ENCODE assay signal across 23 mouse cellular contexts in the genomic region with DNA sequence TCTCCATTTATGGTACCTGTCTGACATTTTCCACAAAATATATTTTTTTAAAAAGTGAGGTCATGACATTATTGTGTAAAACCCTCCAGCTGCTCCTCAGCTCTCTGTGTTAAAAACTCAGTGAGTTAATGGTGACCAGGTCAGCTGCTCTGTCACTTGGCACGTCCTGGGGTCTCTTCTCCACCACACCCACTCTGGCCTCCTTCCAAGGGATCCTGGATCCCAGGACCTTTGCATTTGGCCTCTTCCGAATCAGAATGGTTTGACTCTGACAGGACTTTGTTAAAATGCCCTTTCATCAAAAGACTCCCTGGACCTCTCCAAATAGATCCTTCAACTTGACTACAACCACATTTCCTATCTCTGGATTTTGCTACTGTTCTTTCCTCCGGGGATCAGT. TPM values are rescaled to one million over a fixed set of nuclear protein-coding genes. Genes with fewer than 3 reads are reported as not detected.
DNase-seq lines count a peak whose midpoint lies in the region; ATAC-seq and TF ChIP-seq lines count a peak whose summit lies in the region.
"Had no signal": no experiment of that assay in that cellular context is flagged by ENCODE, and none has a peak within 500 bp of the region (broad histone marks: within the 10 kb centered on the region; RNA-seq: fewer than 3 reads in every experiment).

No protein-coding gene starts in this region.

- no peak for TF ChIP-seq CTCF in layer of hippocampus, adult 2 months (conservative IDR thresholded peaks at IDR 0.05)
- no peak for TF ChIP-seq CTCF in olfactory bulb, adult 2 months (IDR thresholded peaks at IDR 0.05; ENCODE audit: insufficient read depth, low read depth, low read length)

- 74% methylated on average over 3 of the region's 3 CpGs for WGBS in midbrain, embryonic 16.5 days
- 72% methylated on average over 3 of the region's 3 CpGs for WGBS in midbrain, embryonic 15.5 days
- WGBS in olfactory bulb, adult 2 months, result 55% methylated on average over 3 of the region's 3 CpGs

- no peak overlapping the region; the same call in 1 of the 2 replicates for H3K4me3 ChIP-seq in layer of hippocampus, adult 2 months
- no peak overlapping the region for H3K4me3 ChIP-seq in midbrain, embryonic 16.5 days (ENCODE audit: low read depth, low read length)
- no peak overlapping the region for H3K4me3 ChIP-seq in midbrain, embryonic 15.5 days
- no peak overlapping the region for H3K4me3 ChIP-seq in olfactory bulb, adult 2 months (ENCODE audit: insufficient read depth, low read depth, low read length)

- H3K4me1 ChIP-seq in midbrain, embryonic 16.5 days (ENCODE audit: control insufficient read depth, insufficient read depth, low read length), result peaks cover 21% of the 10 kb centered on the region
- H3K4me1 ChIP-seq in midbrain, embryonic 15.5 days, result peaks cover 19% of the 10 kb centered on the region
- peaks cover 34% of the 10 kb centered on the region for H3K4me1 ChIP-seq in olfactory bulb, adult 2 months (ENCODE audit: control insufficient read depth, insufficient read depth, low read length)
- H3K4me1 ChIP-seq: liver, embryonic 13.5 days had no signal

- no peak for DNase-seq in layer of hippocampus, adult 2 months (ENCODE audit: low spot score in 2 of 2)
- no peak for DNase-seq in layer of hippocampus, postnatal 36 days
- peak; percentile 53 to 58 for DNase-seq in cerebellum, postnatal 10 days
- DNase-seq in testis, postnatal 10 days (ENCODE audit: low spot score), result no peak
- DNase-seq: adrenal gland, postnatal 25 days; B cell, adult 2 months; kidney, adult 8-10 months; left cerebral cortex, postnatal 4 days; liver, embryonic 13.5 days; thymus, postnatal 4 days had no signal

- no peak for ATAC-seq in midbrain, embryonic 16.5 days
- no peak for ATAC-seq in midbrain, embryonic 15.5 days (replicated peaks)
- ATAC-seq: intestine, embryonic 16.5 days had no signal

- peaks cover 3% of the 10 kb centered on the region; the same call in 1 of the 2 replicates for H3K9me3 ChIP-seq in midbrain, embryonic 16.5 days (replicated peaks; ENCODE audit: control insufficient read depth, low read length, poor library complexity, severe bottlenecking)
- H3K9me3 ChIP-seq in midbrain, embryonic 15.5 days, result no peaks in the 10 kb centered on the region
- H3K9me3 ChIP-seq: embryonic facial prominence, embryonic 10.5 days; embryonic facial prominence, embryonic 15.5 days; forebrain, embryonic 12.5 days; heart, embryonic 10.5 days; heart, embryonic 15.5 days; liver, embryonic 13.5 days; neural tube, embryonic 13.5 days had no signal

- H3K4me2 ChIP-seq in midbrain, embryonic 16.5 days (ENCODE audit: low read length), result peak overlapping the region; percentile 80
- no peak overlapping the region for H3K4me2 ChIP-seq in midbrain, embryonic 15.5 days

- no peak for TF ChIP-seq POLR2A in olfactory bulb, adult 2 months (IDR thresholded peaks at IDR 0.05; ENCODE audit: insufficient read depth, low read depth, low read length)

- no peaks in the 10 kb centered on the region for H3K36me3 ChIP-seq in midbrain, embryonic 16.5 days (ENCODE audit: control insufficient read depth, insufficient read depth, low read length)
- H3K36me3 ChIP-seq in midbrain, embryonic 15.5 days (replicated peaks), result no peaks in the 10 kb centered on the region
- H3K36me3 ChIP-seq: embryonic facial prominence, embryonic 10.5 days; embryonic facial prominence, embryonic 15.5 days; forebrain, embryonic 12.5 days; heart, embryonic 10.5 days; heart, embryonic 15.5 days; liver, embryonic 13.5 days; neural tube, embryonic 13.5 days had no signal

- 0 out of 2 replicates have a peak, but pooled peaks cover 2% of the 10 kb centered on the region for H3K27me3 ChIP-seq in midbrain, embryonic 16.5 days (ENCODE audit: control insufficient read depth, insufficient read depth, low read depth, low read length)
- peaks cover 10% of the 10 kb centered on the region; the same call in 1 of the 2 replicates for H3K27me3 ChIP-seq in midbrain, embryonic 15.5 days (replicated peaks)

- H3K9ac ChIP-seq in midbrain, embryonic 16.5 days (ENCODE audit: low read depth, low read length), result no peak overlapping the region
- H3K9ac ChIP-seq in midbrain, embryonic 15.5 days, result no peak overlapping the region
- H3K9ac ChIP-seq: embryonic facial prominence, embryonic 15.5 days; forebrain, embryonic 12.5 days; heart, embryonic 15.5 days; liver, embryonic 13.5 days had no signal

- H3K27ac ChIP-seq in layer of hippocampus, adult 2 months, result peak overlapping the region; percentile 98
- no peak overlapping the region for H3K27ac ChIP-seq in midbrain, embryonic 16.5 days (ENCODE audit: low read length)
- no peak overlapping the region for H3K27ac ChIP-seq in midbrain, embryonic 15.5 days
- H3K27ac ChIP-seq in olfactory bulb, adult 2 months (ENCODE audit: insufficient read depth, low read depth, low read length), result 0 out of 2 replicates have a peak overlapping the region, but pooled peaks have one; percentile 74
- H3K27ac ChIP-seq: embryonic facial prominence, embryonic 10.5 days; embryonic facial prominence, embryonic 15.5 days; forebrain, embryonic 12.5 days; heart, embryonic 10.5 days; heart, embryonic 15.5 days; kidney, postnatal 0 days; liver, embryonic 13.5 days; neural tube, embryonic 13.5 days had no signal

RNA-seq across cellular contexts. Expression of gene Rasgef1a, which starts 1.0 kb away (rescaled TPM):
- 100 to 1,000 TPM; 216 to 231 TPM for total RNA-seq in layer of hippocampus, adult 2 months (2021)
- total RNA-seq in layer of hippocampus, postnatal 36 days (2021), result 100 to 1,000 TPM; 207 to 211 TPM
- 7.8 and 8.8 TPM in 2 replicates for polyA plus RNA-seq in midbrain, embryonic 16.5 days (2015; fragmentation: Nextera tagmentation; extraction: Ambion mirVana)
- polyA plus RNA-seq in midbrain, embryonic 15.5 days (2015; fragmentation: Nextera tagmentation; extraction: Ambion mirVana), result 5.8 and 6.6 TPM in 2 replicates
- not detected in 2 replicates for polyA plus RNA-seq in olfactory bulb, adult 2 months (2012; ENCODE audit: insufficient read depth, insufficient read length, low replicate concordance, missing spikeins)
- total RNA-seq: common myeloid progenitor, adult 5-6 weeks had no signal
- polyA plus RNA-seq: hindbrain, embryonic 11.5 days had no signal

Comparison
In these comparisons a context has a peak if more than half of its experiments do, and no peak if none do; other contexts are left out.
1. DNase-seq: peak in cerebellum, postnatal 10 days (2 of 2); none in layer of hippocampus, adult 2 months (0 of 2), layer of hippocampus, postnatal 36 days (0 of 2) and testis, postnatal 10 days (single experiment).
2. H3K27ac ChIP-seq: peak in layer of hippocampus, adult 2 months (single experiment) and olfactory bulb, adult 2 months (single experiment); none in midbrain, embryonic 16.5 days (single experiment) and midbrain, embryonic 15.5 days (single experiment).